Mouse (Mus musculus): Measurements from ENCODE around the gene Rtp2.
A peak's percentile ranks its signal among the peaks of the same experiment; 100 is the strongest.

The Rtp2 gene

GRCm38 (mm10) chr16:23932294-23932693 lies at the start of gene Rtp2:
Gene Rtp2, minus strand, starts transcription at chr16:23932394.
- no peak for DNase-seq (ENCODE audit: low spot score)

- DNase-seq (ENCODE audit: low spot score): no peak
These were observed 49.0 kb upstream of the Rtp2 start for GRCm38 (mm10) chr16:23980991-23981720.

GRCm38 (mm10) chr16:23980201-23980870 lies 48.1 kb upstream of the Rtp2 start:
- DNase-seq (ENCODE audit: low spot score): no peak

- no peak for DNase-seq (ENCODE audit: low spot score)
These were observed 47.3 kb upstream of the Rtp2 start for GRCm38 (mm10) chr16:23979446-23979845.

GRCm38 (mm10) chr16:23978495-23978894 lies 46.3 kb upstream of the Rtp2 start:
- no peak for DNase-seq (ENCODE audit: low spot score)

GRCm38 (mm10) chr16:23977732-23978131 lies 45.5 kb upstream of the Rtp2 start:
- DNase-seq (ENCODE audit: low spot score): no peak

- DNase-seq (ENCODE audit: low spot score): no peak
These were observed 44.0 kb upstream of the Rtp2 start for GRCm38 (mm10) chr16:23976196-23976595.

- DNase-seq (ENCODE audit: low spot score): no peak
These were observed 41.6 kb upstream of the Rtp2 start for GRCm38 (mm10) chr16:23973635-23974367.

- DNase-seq (ENCODE audit: low spot score): no peak
These were observed 40.7 kb upstream of the Rtp2 start for GRCm38 (mm10) chr16:23972901-23973300.

GRCm38 (mm10) chr16:23972126-23972740 lies 40.0 kb upstream of the Rtp2 start:
- DNase-seq (ENCODE audit: low spot score): no peak

GRCm38 (mm10) chr16:23969919-23970318 lies 37.7 kb upstream of the Rtp2 start:
- DNase-seq (ENCODE audit: low spot score): no peak

- DNase-seq (ENCODE audit: low spot score): no peak
These were observed 36.7 kb upstream of the Rtp2 start for GRCm38 (mm10) chr16:23968888-23969287.

- no peak for DNase-seq (ENCODE audit: low spot score)
These were observed 35.1 kb upstream of the Rtp2 start for GRCm38 (mm10) chr16:23967301-23967700.

- no peak for DNase-seq (ENCODE audit: low spot score)
These were observed 33.9 kb upstream of the Rtp2 start for GRCm38 (mm10) chr16:23966066-23966465.

GRCm38 (mm10) chr16:23964706-23965367 lies 32.6 kb upstream of the Rtp2 start:
- DNase-seq (ENCODE audit: low spot score): no peak

- no peak for DNase-seq (ENCODE audit: low spot score)
These were observed 31.9 kb upstream of the Rtp2 start for GRCm38 (mm10) chr16:23963896-23964668.

GRCm38 (mm10) chr16:23962401-23962800 lies 30.2 kb upstream of the Rtp2 start:
- no peak for DNase-seq (ENCODE audit: low spot score)

GRCm38 (mm10) chr16:23958938-23959337 lies 26.7 kb upstream of the Rtp2 start:
- DNase-seq (ENCODE audit: low spot score): no peak

GRCm38 (mm10) chr16:23953959-23954260 lies 21.7 kb upstream of the Rtp2 start:
- DNase-seq (ENCODE audit: low spot score): no peak

GRCm38 (mm10) chr16:23953189-23953958 lies 21.2 kb upstream of the Rtp2 start:
- peak; percentile 26 for DNase-seq (ENCODE audit: low spot score)

Data from c-Kit-positive CD71-positive TER-119-positive erythroid progenitor cells, embryonic 14.5 days (primary cell).